Mouse (Mus musculus) midbrain, embryonic 16.5 days (tissue): ENCODE results near the gene Gtpbp10. TPM values are rescaled to one million over a fixed set of nuclear protein-coding genes. Genes with fewer than 3 reads are reported as not detected.

ENCODE experiments used
- ATAC-seq: fragments of 200-750 bp; cut with Nextera tagmentation; 2 replicates; pipeline ENCODE4 v1.8.0; 2017; ENCODE audit warnings: moderate TSS enrichment
- H3K27ac ChIP-seq: fragments of 300-500 bp; sonication (generic); 2 replicates; pipeline ENCODE4 v1.5.1; 2014; ENCODE audit warnings: mild to moderate bottlenecking, low read length, mixed read lengths
- H3K27me3 ChIP-seq: fragments of 300-500 bp; sonication (generic); 2 replicates; pipeline ENCODE4 v1.6.1; 2014; ENCODE audit warnings: low read depth, low read length, mixed read lengths; ENCODE audit not compliant: control insufficient read depth, insufficient read depth
- H3K36me3 ChIP-seq: fragments of 300-500 bp; sonication (generic); 2 replicates; pipeline ENCODE4 v1.6.1; 2014; ENCODE audit warnings: mild to moderate bottlenecking, low read length, moderate library complexity, mixed read lengths; ENCODE audit not compliant: control insufficient read depth, insufficient read depth
- H3K4me1 ChIP-seq: fragments of 300-500 bp; sonication (generic); 2 replicates; pipeline ENCODE4 v1.6.1; 2014; ENCODE audit warnings: mild to moderate bottlenecking, low read length, mixed read lengths; ENCODE audit not compliant: control insufficient read depth, insufficient read depth
- H3K4me2 ChIP-seq: fragments of 300-500 bp; sonication (generic); 2 replicates; pipeline ENCODE4 v1.6.1; 2014; ENCODE audit warnings: mild to moderate bottlenecking, low read length, mixed read lengths
- H3K4me3 ChIP-seq: fragments of 300-500 bp; sonication (generic); 2 replicates; pipeline ENCODE4 v1.5.1; 2014; ENCODE audit warnings: low read depth, mild to moderate bottlenecking, low read length, moderate library complexity, mixed read lengths
- H3K9ac ChIP-seq: fragments of 300-500 bp; sonication (generic); 2 replicates; pipeline ENCODE4 v1.6.1; 2014; ENCODE audit warnings: low read depth, low read length, mixed read lengths
- H3K9me3 ChIP-seq: fragments of 300-500 bp; sonication (generic); replicated peaks from 2 replicates; pipeline ENCODE4 v1.6.1; 2014; ENCODE audit warnings: mild to moderate bottlenecking, low read length, mixed read lengths; ENCODE audit not compliant: control insufficient read depth, poor library complexity, severe bottlenecking
- WGBS: fragments of 180-500 bp; shearing (Covaris S2); extraction: QIAGEN DNeasy Blood & Tissue Kit; methylation state at CpG from one replicate; pipeline ENCODE4 v1.1.7; 2014; 5-methylcytosine and 5-hydroxymethylcytosine counted together
- polyA plus RNA-seq: library from polyadenylated mRNA; unstranded; fragments of >200 nt; fragmentation: Nextera tagmentation; extraction: Ambion mirVana; gene quantifications from 2 replicates; pipeline ENCODE4 v1.2.1, GENCODE M21; 2015

Gene Gtpbp10
- polyA plus RNA-seq, 1 experiment from 2014 or later, result 17.5 TPM

DNA sequence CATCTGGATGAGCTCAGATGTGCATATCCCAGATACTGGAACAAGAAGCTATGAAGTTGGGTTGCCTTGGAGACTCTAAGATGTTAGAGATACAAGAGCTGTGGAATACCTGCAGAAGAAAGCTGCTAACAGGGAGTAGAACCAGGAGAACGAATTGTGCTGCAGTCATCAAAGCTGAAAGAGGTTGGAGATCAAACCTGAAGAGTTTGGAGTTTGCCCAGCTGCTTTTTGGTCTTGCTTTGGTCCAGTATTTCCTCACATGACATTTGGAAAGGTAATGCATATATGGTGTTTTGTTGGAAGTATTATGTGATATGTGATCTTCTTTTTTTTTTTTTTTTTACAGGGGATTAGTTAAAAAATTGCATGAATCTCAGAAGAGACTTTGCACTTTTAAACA is 23.2 kb downstream of the Gtpbp10 start:
- no peak overlapping the region for H3K4me3 ChIP-seq
- H3K36me3 ChIP-seq, result peaks cover 12% of the 10 kb centered on the region
- no peak overlapping the region for H3K27ac ChIP-seq
- no peak overlapping the region for H3K4me2 ChIP-seq
- ATAC-seq, result no peak
- no peak overlapping the region for H3K9ac ChIP-seq
- no peaks in the 10 kb centered on the region for H3K9me3 ChIP-seq
- H3K27me3 ChIP-seq, result no peaks in the 10 kb centered on the region
- no peaks in the 10 kb centered on the region for H3K4me1 ChIP-seq
- 93% methylated on average over 1 of the region's 1 CpGs for WGBS

DNA sequence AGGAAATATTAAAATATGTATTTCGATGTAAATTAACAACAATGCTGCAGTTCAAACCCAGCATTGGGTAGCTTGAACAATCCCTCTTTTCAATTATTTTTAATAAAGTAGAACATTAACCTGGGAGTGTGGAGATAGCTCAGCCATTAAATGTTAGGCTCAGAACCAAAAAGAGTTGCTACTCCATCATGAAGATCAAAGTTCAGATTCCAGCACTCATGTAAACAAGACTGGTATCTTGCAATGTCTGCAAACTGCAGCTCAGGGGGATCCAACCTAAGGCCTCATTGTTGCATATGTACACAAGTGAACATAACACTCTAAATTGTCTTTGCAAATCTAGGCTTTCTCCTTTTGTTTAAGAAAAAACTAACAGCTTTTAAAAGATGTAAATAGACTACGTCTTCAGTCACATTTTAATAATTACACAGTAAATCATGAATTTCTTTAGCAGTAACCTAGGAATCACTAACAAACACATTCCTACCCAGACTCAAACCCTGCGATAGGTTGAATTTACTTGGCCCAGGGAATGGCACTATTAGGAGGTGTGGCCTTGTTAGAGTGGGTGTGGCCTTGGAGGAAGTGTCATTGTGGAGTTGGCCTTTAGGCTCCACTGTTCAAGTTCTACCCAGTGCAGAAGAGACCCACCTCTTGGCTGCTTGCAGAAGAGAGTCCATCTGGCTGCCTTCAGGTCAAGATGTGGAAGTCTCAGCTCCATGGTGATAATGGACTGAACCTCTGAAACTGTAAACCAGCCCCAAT is 25.5 kb downstream of the Gtpbp10 start:
- no peak overlapping the region for H3K4me2 ChIP-seq
- no peak for ATAC-seq
- peaks cover 7% of the 10 kb centered on the region for H3K36me3 ChIP-seq
- H3K4me1 ChIP-seq, result no peaks in the 10 kb centered on the region
- H3K27me3 ChIP-seq, result no peaks in the 10 kb centered on the region
- H3K9me3 ChIP-seq, result no peaks in the 10 kb centered on the region
- no peak overlapping the region for H3K9ac ChIP-seq
- 92% methylated on average over 3 of the region's 3 CpGs for WGBS
- no peak overlapping the region for H3K4me3 ChIP-seq
- no peak overlapping the region for H3K27ac ChIP-seq

DNA sequence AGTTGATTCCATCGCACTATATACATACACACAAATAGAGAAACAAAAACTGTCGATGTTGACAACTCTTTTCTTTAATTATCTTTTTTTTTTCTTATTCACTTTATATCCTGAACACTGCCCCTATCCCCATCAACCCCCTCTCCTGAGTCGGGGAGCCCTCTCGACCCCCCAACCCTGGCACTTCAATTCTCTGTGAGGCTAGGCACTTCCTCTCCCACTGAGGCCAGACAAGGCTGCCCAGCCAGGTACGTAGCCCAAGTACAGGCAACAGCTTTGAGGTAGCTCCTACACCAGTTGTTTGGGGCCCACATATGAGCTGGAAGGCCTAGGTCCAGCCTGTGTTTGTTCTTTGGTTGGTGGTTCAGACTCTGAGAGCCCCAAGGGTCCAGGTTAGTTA is 43.9 kb downstream of the Gtpbp10 start:
- Histone ChIP-seq H3K36me3 (no peaks in the 10 kb centered on the region; the same call in 1 of the 2 replicates), H3K9ac (no peak overlapping the region), H3K4me2 (peak overlapping the region; percentile 86), H3K4me3 (no peak overlapping the region; the same call in 1 of the 2 replicates), H3K27me3 (no peaks in the 10 kb centered on the region), H3K4me1 (no peaks in the 10 kb centered on the region), H3K27ac (no peak overlapping the region), H3K9me3 (no peaks in the 10 kb centered on the region)
- no peak for ATAC-seq
- WGBS, result 84% methylated on average over 5 of the region's 5 CpGs

- Histone ChIP-seq H3K9me3 (no peaks in the 10 kb centered on the region), H3K4me3 (peak within 1 kb of the TSS; percentile 84), H3K27me3 (no peaks in the 10 kb centered on the region), H3K27ac (peak within 1 kb of the TSS; percentile 92), H3K9ac (peak within 1 kb of the TSS; percentile 80), H3K36me3 (no peaks in the 10 kb centered on the region; the same call in 1 of the 2 replicates), H3K4me2 (peak within 1 kb of the TSS; percentile 86), H3K4me1 (no peaks in the 10 kb centered on the region)
- peak; percentile 97 for ATAC-seq
- under 1% methylated on average over 79 of the region's 79 CpGs for WGBS
Measured at GRCm38 (mm10) chr5:5514196-5515076, 44.9 kb downstream of the Gtpbp10 start, which contains the start of gene Cldn12. Cldn12 (minus strand) TSS chr5:5514958.

DNA sequence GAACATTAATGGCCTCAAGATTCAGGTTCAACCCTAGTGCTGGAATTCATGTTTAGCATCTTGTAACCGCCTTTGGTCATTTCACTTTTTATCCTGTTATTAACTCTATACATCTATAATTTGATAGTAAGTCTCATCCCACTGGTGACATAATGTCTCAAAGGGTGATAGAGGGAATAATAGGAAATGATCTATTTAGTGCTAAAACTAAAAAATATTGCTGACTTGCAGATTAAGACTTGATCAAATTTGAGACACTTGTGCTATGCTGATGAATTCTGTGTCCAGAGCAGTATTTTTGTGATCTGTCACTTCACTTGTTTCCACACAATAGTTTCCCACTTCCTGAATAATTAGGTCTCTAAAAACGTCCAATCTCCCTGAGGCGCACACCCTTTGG is 47.9 kb downstream of the Gtpbp10 start:
- ATAC-seq, result no peak
- Histone ChIP-seq H3K9me3 (no peaks in the 10 kb centered on the region), H3K36me3 (no peaks in the 10 kb centered on the region; the same call in 1 of the 2 replicates), H3K4me2 (no peak overlapping the region), H3K4me1 (peaks cover 4% of the 10 kb centered on the region; the same call in 1 of the 2 replicates), H3K9ac (no peak overlapping the region), H3K4me3 (no peak overlapping the region), H3K27me3 (no peaks in the 10 kb centered on the region), H3K27ac (no peak overlapping the region)
- WGBS, result 77% methylated on average over 3 of the region's 3 CpGs

DNA sequence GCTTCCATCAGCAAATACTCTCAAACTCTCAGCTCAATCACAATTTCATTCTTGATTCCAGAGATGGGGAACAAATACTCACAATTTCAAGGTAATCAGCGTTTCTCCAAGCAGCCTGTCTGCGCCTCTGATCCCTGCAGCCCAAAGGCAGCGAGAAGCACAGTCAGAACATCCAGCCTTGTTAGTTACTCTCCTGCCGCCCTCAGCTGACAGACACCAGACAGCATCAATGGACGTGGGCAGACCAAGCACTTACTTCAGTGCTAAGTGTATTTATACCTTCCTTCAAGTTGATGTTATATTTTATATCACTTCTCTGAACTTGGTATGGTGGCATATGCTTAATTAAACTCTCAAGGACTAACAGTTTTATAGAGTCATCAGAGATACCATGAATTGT is 48.3 kb downstream of the Gtpbp10 start:
- WGBS, result 71% methylated on average over 5 of the region's 5 CpGs
- Histone ChIP-seq H3K4me1 (peaks cover 4% of the 10 kb centered on the region; the same call in 1 of the 2 replicates), H3K27ac (no peak overlapping the region), H3K9ac (no peak overlapping the region), H3K9me3 (no peaks in the 10 kb centered on the region), H3K4me2 (no peak overlapping the region), H3K4me3 (no peak overlapping the region), H3K36me3 (no peaks in the 10 kb centered on the region; the same call in 1 of the 2 replicates), H3K27me3 (no peaks in the 10 kb centered on the region)
- ATAC-seq, result no peak

DNA sequence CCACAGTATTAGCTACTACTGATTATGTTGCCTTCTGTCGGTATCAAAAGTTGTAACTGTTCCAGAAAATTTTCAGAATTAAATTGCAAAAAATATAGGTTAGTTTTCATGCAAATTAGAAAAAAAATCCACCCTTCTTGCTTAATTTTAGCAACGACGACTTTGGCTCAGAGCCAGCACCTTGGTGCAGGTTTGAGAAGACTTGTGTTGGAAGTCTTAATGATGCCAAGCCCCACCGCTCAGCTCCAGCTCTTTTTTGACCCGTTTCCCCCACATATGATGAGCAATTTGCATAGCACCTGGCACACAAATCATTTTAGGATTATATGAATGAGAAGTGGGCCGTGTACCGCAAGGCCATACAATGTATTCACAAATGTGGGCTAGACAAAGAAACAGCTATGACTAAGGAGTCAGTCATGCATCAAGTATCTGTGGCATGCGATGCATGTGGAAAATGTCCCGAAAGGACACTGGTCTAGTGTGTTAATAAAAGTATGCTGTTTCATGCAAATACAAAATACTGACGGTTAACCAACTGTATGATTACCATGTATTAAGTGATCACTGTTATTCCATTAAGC is 48.9 kb downstream of the Gtpbp10 start:
- Histone ChIP-seq H3K4me3 (no peak overlapping the region), H3K4me1 (peaks cover 4% of the 10 kb centered on the region; the same call in 1 of the 2 replicates), H3K27me3 (no peaks in the 10 kb centered on the region), H3K9me3 (no peaks in the 10 kb centered on the region), H3K36me3 (no peaks in the 10 kb centered on the region; the same call in 1 of the 2 replicates), H3K4me2 (no peak overlapping the region), H3K27ac (no peak overlapping the region), H3K9ac (no peak overlapping the region)
- WGBS, result 58% methylated on average over 10 of the region's 10 CpGs
- no peak for ATAC-seq

- Histone ChIP-seq H3K4me2 (peak overlapping the region; percentile 37; the same call in 1 of the 2 replicates), H3K27ac (no peak overlapping the region), H3K9ac (no peak overlapping the region), H3K4me1 (peaks cover 4% of the 10 kb centered on the region; the same call in 1 of the 2 replicates), H3K36me3 (no peaks in the 10 kb centered on the region; the same call in 1 of the 2 replicates), H3K4me3 (no peak overlapping the region), H3K9me3 (no peaks in the 10 kb centered on the region), H3K27me3 (no peaks in the 10 kb centered on the region)
- WGBS, result 77% methylated on average over 10 of the region's 10 CpGs
- ATAC-seq, result peak; percentile 29
Measured at GRCm38 (mm10) chr5:5508231-5508630, 51.1 kb downstream of the Gtpbp10 start.
